Comparison of ENCODE assay signal across 22 mouse cellular contexts in the genomic region with DNA sequence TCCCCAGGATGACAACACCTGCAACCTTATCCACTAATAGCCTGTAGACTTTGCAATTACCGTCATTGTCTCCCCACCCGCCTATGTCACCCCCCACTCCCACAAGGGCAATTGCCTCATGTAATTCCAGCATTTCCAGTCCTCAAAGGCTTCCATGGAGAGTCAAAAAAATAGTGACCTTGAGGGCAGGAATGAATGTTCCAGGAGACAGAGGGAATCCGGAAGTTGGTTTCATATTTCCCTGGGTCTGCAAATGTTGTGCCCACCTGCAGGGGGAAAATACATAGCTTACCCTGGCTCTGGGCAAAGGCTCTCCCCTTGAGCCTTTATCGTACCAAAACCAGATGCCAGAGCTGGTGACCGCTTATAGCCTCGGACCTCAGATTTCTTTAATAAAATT.
"Had no signal": no experiment of that assay in that cellular context is flagged by ENCODE, and none has a peak within 500 bp of the region (broad histone marks: within the 10 kb centered on the region; RNA-seq: fewer than 3 reads in every experiment).

No protein-coding gene starts in this region.

- H3K36me3 ChIP-seq: limb, embryonic 12.5 days; limb, embryonic 15.5 days; midbrain, embryonic 10.5 days had no signal

- ATAC-seq: liver, postnatal 0 days; lung, postnatal 0 days; midbrain, embryonic 13.5 days; midbrain, embryonic 16.5 days had no signal

- H3K27me3 ChIP-seq: limb, embryonic 12.5 days; limb, embryonic 15.5 days; midbrain, embryonic 13.5 days; neural tube, embryonic 13.5 days had no signal

- H3K27ac ChIP-seq: limb, embryonic 12.5 days; limb, embryonic 15.5 days; liver, embryonic 14.5 days; macrophage; midbrain, embryonic 10.5 days; midbrain, embryonic 13.5 days; neural tube, embryonic 13.5 days had no signal

- H3K9ac ChIP-seq: limb, embryonic 12.5 days; limb, embryonic 15.5 days; liver, embryonic 14.5 days; liver, postnatal 0 days; lung, embryonic 14.5 days; midbrain, embryonic 13.5 days; neural tube, embryonic 13.5 days had no signal

- H3K4me1 ChIP-seq: midbrain, embryonic 13.5 days; neural tube, embryonic 13.5 days had no signal

- H3K9me3 ChIP-seq: limb, embryonic 12.5 days; limb, embryonic 15.5 days; midbrain, embryonic 10.5 days; midbrain, embryonic 13.5 days; neural tube, embryonic 13.5 days had no signal

- H3K4me3 ChIP-seq: limb, embryonic 12.5 days; limb, embryonic 15.5 days; midbrain, embryonic 10.5 days; midbrain, embryonic 13.5 days; myocyte; neural tube, embryonic 13.5 days had no signal

- H3K4me2 ChIP-seq: limb, embryonic 12.5 days; limb, embryonic 15.5 days; liver, embryonic 11.5 days; lung, embryonic 14.5 days; midbrain, embryonic 13.5 days; neural tube, embryonic 13.5 days had no signal

- DNase-seq: kidney, adult 9 months; kidney, postnatal 14 days; kidney, postnatal 4 days; left cerebral cortex, postnatal 4 days; liver, postnatal 0 days; lung, embryonic 14.5 days; retina, postnatal 1 day; right cerebral cortex, postnatal 25 days; thymus, adult 2 months; thymus, postnatal 14 days; thymus, postnatal 4 days had no signal
